Mouse (Mus musculus) C2C12 (cell line): ENCODE measurements around the gene 4930558K02Rik.

Source experiments
- CTCF ChIP-seq: IDR thresholded peaks from one replicate; pipeline ENCODE4 v1.5.1; 2011; ENCODE audit not compliant: control insufficient read depth, insufficient read depth, insufficient read length
- MAX ChIP-seq: IDR thresholded peaks from one replicate; pipeline ENCODE4 v1.6.1; 2011; ENCODE audit warnings: mild to moderate bottlenecking, control low read depth
- USF1 ChIP-seq: IDR thresholded peaks from one replicate; pipeline ENCODE4 v1.6.1; 2011; ENCODE audit warnings: low read depth, mild to moderate bottlenecking, control low read depth, moderate library complexity

DNA sequence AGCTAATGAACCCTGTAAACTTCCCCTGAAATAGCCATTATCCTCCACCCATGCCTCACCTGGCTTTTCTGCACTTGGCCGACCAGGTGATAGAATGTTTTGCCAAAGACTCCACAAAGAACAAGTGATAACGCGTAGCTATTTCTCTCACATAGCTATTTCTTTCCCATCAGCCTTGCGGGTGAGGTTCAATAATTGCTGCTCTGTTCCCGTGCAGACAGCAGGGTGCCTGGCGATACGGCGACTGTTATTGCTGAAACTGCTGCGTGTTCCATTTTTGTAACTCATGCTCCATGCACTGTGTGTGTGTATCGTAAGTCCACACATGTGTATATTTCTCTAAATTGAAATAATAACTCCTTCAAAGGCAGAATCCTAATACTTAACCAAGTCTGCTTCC is 47.6 kb downstream of the 4930558K02Rik start:
- TF ChIP-seq CTCF (no peak), MAX (no peak), USF1 (no peak)
